Mouse (Mus musculus): ENCODE data around the gene Rfx4. TPM values are rescaled to one million over a fixed set of nuclear protein-coding genes. Genes with fewer than 3 reads are reported as not detected.

Rfx4 gene
- polyA plus RNA-seq, 1 experiment from 2014 or later: 0.15 TPM

DNA sequence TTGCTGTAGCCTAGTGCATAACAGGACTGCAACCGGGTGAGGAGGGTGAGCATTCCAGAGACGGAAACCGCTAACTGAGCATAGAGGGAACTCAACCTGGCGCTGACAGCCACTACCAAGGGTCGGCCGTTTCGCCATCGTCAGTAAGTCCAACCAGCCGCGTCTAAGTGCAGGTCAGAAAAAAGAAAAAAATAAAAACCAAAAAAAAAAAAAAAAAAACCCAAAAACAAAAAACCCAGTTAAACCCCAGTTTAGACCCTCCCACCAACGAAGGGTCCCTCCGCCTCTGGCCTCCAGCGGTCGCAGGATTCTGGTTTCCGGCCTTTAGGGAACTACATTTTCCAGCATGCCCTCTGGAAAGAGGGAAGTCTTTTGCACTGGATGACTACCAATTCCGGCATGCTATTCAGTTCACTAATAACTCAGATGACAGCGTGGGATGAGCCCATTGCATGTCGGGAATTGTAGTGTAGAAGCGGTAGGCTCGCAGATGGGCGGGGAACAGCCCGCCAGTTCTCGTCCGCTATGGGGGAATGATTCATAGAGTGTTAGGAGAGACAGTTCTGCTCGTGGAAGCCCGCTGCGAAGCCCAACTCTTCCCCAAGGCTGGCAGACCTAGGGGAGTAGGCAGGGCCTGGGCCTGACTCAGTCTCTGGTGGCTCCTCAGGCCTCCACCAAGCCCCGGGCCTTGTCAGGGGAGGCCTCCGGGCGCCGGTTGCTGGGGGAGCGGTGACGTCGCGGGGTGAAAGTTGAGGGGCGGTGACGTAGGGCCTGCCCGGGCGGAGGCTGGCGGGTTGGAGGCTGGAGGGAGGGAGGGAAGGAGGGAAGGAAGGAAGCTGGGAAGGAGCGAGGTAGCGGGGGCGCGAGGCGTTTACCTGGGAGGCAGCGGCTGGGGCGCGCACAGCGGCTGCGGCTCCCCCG, 161.2 kb downstream of the Rfx4 start, which contains the start of gene Ric8b:
Gene Ric8b (plus strand): TSS at position 807 of the 921 bp plus-strand sequence.
- Histone ChIP-seq H3K9me3 (replicated peaks) (no peaks in the 10 kb centered on the region), H3K9ac (peak within 1 kb of the TSS; percentile 82), H3K4me3 (replicated peaks) (peak within 1 kb of the TSS; percentile 93), H3K4me1 (peaks cover 10% of the 10 kb centered on the region), H3K36me3 (no peaks in the 10 kb centered on the region), H3K27me3 (no peaks in the 10 kb centered on the region), H3K4me2 (replicated peaks) (peak within 1 kb of the TSS; percentile 85), H3K27ac (replicated peaks) (peak within 1 kb of the TSS; percentile 97)
- ATAC-seq (ENCODE audit: insufficient number of reproducible peaks, low FRiP score, low TSS enrichment, low read depth): peak; percentile 98
- WGBS: under 1% methylated on average over 50 of the region's 51 CpGs

DNA sequence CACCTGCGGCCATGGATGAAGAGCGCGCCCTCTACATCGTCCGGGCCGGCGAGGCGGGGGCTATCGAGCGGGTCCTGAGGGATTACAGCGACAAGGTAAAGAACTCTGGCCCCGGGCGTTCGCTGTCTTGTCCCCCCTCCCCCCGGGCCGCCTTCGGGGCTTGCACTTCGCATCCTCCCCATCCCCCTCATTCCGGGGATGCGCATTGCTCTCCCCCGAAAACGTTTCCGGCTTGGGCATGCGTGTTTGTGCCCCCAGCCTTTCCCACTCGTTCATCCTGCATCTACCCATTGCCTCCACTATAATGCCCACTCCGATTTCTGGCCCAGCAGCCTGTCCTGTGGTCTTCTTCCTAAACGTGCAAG, 161.9 kb downstream of the Rfx4 start:
- peak overlapping the region; percentile 85 for H3K4me2 ChIP-seq (replicated peaks)
- H3K9ac ChIP-seq: peak overlapping the region; percentile 82
- under 1% methylated on average over 27 of the region's 27 CpGs for WGBS
- H3K36me3 ChIP-seq: no peaks in the 10 kb centered on the region
- peak overlapping the region; percentile 93 for H3K4me3 ChIP-seq (replicated peaks)
- H3K9me3 ChIP-seq (replicated peaks): no peaks in the 10 kb centered on the region
- peaks cover 10% of the 10 kb centered on the region for H3K4me1 ChIP-seq
- peak; percentile 5; the same call in 1 of the 2 replicates for ATAC-seq (ENCODE audit: insufficient number of reproducible peaks, low FRiP score, low TSS enrichment, low read depth)
- H3K27me3 ChIP-seq: no peaks in the 10 kb centered on the region
- H3K27ac ChIP-seq (replicated peaks): peak overlapping the region; percentile 97

DNA sequence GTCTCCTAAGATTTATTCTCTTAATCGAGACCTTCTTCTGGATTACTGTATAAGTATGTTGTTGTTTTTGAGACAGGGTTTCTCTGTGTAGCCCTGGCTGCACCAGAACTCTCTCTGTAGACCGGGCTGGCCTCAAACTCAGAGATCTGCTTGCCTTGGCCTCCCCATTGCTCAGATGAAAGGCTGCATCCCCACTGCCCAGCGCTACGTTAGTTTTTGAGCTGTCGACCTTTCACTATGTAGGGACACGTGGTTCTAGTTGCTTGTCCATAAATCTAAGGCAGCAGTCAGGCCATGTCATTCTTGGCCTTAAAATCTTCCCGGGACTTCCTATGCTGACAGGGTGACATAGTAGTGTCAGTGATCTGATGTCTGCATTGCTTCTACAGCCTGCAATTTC, 170.5 kb downstream of the Rfx4 start:
- Histone ChIP-seq H3K9me3 (replicated peaks) (no peaks in the 10 kb centered on the region), H3K27me3 (no peaks in the 10 kb centered on the region), H3K4me3 (replicated peaks) (no peak overlapping the region), H3K27ac (replicated peaks) (no peak overlapping the region), H3K36me3 (peaks cover 19% of the 10 kb centered on the region; the same call in 1 of the 2 replicates), H3K4me1 (0 out of 2 replicates have a peak, but pooled peaks cover 8% of the 10 kb centered on the region), H3K4me2 (replicated peaks) (no peak overlapping the region), H3K9ac (no peak overlapping the region)
- WGBS: 87% methylated on average over 7 of the region's 7 CpGs
- ATAC-seq (ENCODE audit: insufficient number of reproducible peaks, low FRiP score, low TSS enrichment, low read depth): no peak

GRCm38 (mm10) chr10:84926885-84927284, 171.0 kb downstream of the Rfx4 start:
- Histone ChIP-seq H3K27me3 (no peaks in the 10 kb centered on the region), H3K9ac (no peak overlapping the region), H3K4me1 (peaks cover 9% of the 10 kb centered on the region; the same call in 1 of the 2 replicates), H3K36me3 (peaks cover 19% of the 10 kb centered on the region; the same call in 1 of the 2 replicates), H3K4me3 (replicated peaks) (no peak overlapping the region), H3K4me2 (replicated peaks) (no peak overlapping the region), H3K27ac (replicated peaks) (no peak overlapping the region), H3K9me3 (replicated peaks) (no peaks in the 10 kb centered on the region)
- ATAC-seq (ENCODE audit: insufficient number of reproducible peaks, low FRiP score, low TSS enrichment, low read depth): no peak
- WGBS: 94% methylated on average over 4 of the region's 4 CpGs

GRCm38 (mm10) chr10:84928465-84928864, 172.6 kb downstream of the Rfx4 start:
- 90% methylated on average over 4 of the region's 4 CpGs for WGBS
- no peak overlapping the region for H3K4me3 ChIP-seq (replicated peaks)
- no peaks in the 10 kb centered on the region for H3K27me3 ChIP-seq
- H3K9me3 ChIP-seq (replicated peaks): no peaks in the 10 kb centered on the region
- peaks cover 19% of the 10 kb centered on the region; the same call in 1 of the 2 replicates for H3K36me3 ChIP-seq
- no peak overlapping the region for H3K9ac ChIP-seq
- H3K27ac ChIP-seq (replicated peaks): no peak overlapping the region
- peaks cover 11% of the 10 kb centered on the region; the same call in 1 of the 2 replicates for H3K4me1 ChIP-seq
- ATAC-seq (ENCODE audit: insufficient number of reproducible peaks, low FRiP score, low TSS enrichment, low read depth): no peak; the same call in 1 of the 2 replicates
- H3K4me2 ChIP-seq (replicated peaks): no peak overlapping the region

- 80% methylated on average over 7 of the region's 7 CpGs for WGBS
- Histone ChIP-seq H3K9me3 (replicated peaks) (no peaks in the 10 kb centered on the region), H3K36me3 (no peaks in the 10 kb centered on the region), H3K4me2 (replicated peaks) (no peak overlapping the region), H3K4me3 (replicated peaks) (no peak overlapping the region), H3K27ac (replicated peaks) (no peak overlapping the region), H3K4me1 (peaks cover 11% of the 10 kb centered on the region), H3K9ac (no peak overlapping the region), H3K27me3 (no peaks in the 10 kb centered on the region)
- no peak for ATAC-seq (ENCODE audit: insufficient number of reproducible peaks, low FRiP score, low TSS enrichment, low read depth)
These were observed 179.8 kb downstream of the Rfx4 start for GRCm38 (mm10) chr10:84935553-84936209.

- ATAC-seq (ENCODE audit: insufficient number of reproducible peaks, low FRiP score, low TSS enrichment, low read depth): no peak
- Histone ChIP-seq H3K27ac (replicated peaks) (no peak overlapping the region), H3K27me3 (no peaks in the 10 kb centered on the region), H3K4me2 (replicated peaks) (no peak overlapping the region), H3K36me3 (no peaks in the 10 kb centered on the region), H3K9ac (no peak overlapping the region), H3K9me3 (replicated peaks) (no peaks in the 10 kb centered on the region), H3K4me1 (peaks cover 9% of the 10 kb centered on the region), H3K4me3 (replicated peaks) (no peak overlapping the region)
- 71% methylated on average over 4 of the region's 4 CpGs for WGBS
These were observed 181.1 kb downstream of the Rfx4 start for GRCm38 (mm10) chr10:84936832-84937515.

DNA sequence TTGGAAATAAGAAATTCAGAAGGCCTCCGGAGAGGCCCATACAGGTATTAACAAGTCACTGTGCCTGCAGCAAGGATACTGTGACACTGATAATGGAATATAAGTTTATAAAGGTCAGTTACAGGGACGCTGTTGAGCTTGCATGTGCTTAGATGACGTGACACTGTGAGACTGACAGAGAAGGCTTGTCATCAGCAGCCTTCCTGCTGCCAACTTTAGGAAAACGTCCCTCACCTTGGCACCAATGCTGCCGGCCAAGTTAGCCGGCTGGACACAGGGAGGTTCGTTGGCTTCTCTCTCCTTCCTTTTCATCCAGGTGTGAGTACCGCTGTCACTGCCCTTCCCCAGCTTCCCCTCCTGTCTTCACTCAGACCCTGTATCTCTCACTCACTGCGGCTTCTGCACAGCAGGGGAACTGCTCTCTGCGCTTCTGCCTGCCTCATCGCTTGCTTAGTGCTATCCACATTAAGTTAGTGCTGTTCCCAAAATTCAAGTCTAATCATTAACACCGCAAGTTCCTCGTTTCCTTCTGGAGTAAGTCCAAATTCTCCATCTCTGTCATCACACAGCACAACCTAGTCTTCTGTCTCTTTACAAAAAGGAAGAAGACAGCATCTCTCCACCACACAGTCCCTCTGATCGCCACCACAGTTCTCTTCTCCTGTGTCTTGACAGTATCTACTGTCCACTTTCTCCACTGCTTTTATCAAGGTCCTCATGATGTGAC, 182.4 kb downstream of the Rfx4 start:
- Histone ChIP-seq H3K4me2 (replicated peaks) (no peak overlapping the region), H3K9me3 (replicated peaks) (no peaks in the 10 kb centered on the region), H3K27me3 (no peaks in the 10 kb centered on the region), H3K36me3 (no peaks in the 10 kb centered on the region), H3K4me1 (peaks cover 7% of the 10 kb centered on the region; the same call in 1 of the 2 replicates), H3K9ac (no peak overlapping the region), H3K4me3 (replicated peaks) (no peak overlapping the region), H3K27ac (replicated peaks) (no peak overlapping the region)
- ATAC-seq (ENCODE audit: insufficient number of reproducible peaks, low FRiP score, low TSS enrichment, low read depth): no peak
- WGBS: 81% methylated on average over 14 of the region's 14 CpGs

DNA sequence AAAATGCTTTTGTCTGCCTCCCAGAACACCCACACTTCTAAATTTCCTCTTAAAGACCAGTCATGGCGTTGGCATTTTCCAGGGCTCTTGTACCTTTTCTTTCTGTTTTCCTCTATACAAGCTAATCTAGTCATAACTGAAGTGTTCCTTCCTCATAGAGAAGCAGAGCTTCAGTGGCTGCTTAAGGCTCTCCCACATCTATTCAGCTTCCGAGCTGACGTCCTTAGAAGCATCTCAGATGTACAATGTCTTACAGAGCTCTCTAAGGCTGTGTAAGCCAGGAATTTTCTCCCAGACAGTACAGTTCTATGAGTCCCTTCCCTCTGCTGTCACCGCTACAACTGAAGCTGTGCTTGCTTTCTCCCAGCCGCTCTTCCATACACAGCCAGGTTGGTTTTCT, 183.0 kb downstream of the Rfx4 start:
- ATAC-seq (ENCODE audit: insufficient number of reproducible peaks, low FRiP score, low TSS enrichment, low read depth): no peak
- H3K27me3 ChIP-seq: no peaks in the 10 kb centered on the region
- H3K9ac ChIP-seq: no peak overlapping the region
- H3K4me1 ChIP-seq: peaks cover 7% of the 10 kb centered on the region; the same call in 1 of the 2 replicates
- WGBS: 73% methylated on average over 5 of the region's 5 CpGs
- no peak overlapping the region for H3K4me2 ChIP-seq (replicated peaks)
- no peaks in the 10 kb centered on the region for H3K9me3 ChIP-seq (replicated peaks)
- no peak overlapping the region for H3K4me3 ChIP-seq (replicated peaks)
- H3K27ac ChIP-seq (replicated peaks): no peak overlapping the region
- H3K36me3 ChIP-seq: no peaks in the 10 kb centered on the region

GRCm38 (mm10) chr10:84940356-84940755, 184.5 kb downstream of the Rfx4 start:
- no peak overlapping the region for H3K27ac ChIP-seq (replicated peaks)
- no peak overlapping the region for H3K4me2 ChIP-seq (replicated peaks)
- no peaks in the 10 kb centered on the region for H3K9me3 ChIP-seq (replicated peaks)
- no peaks in the 10 kb centered on the region for H3K36me3 ChIP-seq
- H3K4me3 ChIP-seq (replicated peaks): no peak overlapping the region
- WGBS: 53% methylated on average over 1 of the region's 1 CpGs
- no peak for ATAC-seq (ENCODE audit: insufficient number of reproducible peaks, low FRiP score, low TSS enrichment, low read depth)
- H3K27me3 ChIP-seq: no peaks in the 10 kb centered on the region
- peaks cover 7% of the 10 kb centered on the region; the same call in 1 of the 2 replicates for H3K4me1 ChIP-seq
- no peak overlapping the region for H3K9ac ChIP-seq
